Mouse (Mus musculus) kidney, postnatal 36 days (tissue): ENCODE results near the gene Upp2.

Experiments
- DNase-seq, 2 experiments: peaks; one replicate each; pipeline ENCODE4 v3.0.0; 2021 to 2022; ENCODE audit warnings: mixed read lengths in 2 of 2

Gene Upp2

GRCm38 (mm10) chr2:58778986-58779495 lies 211.9 kb downstream of the Upp2 start:
- DNase-seq: no peak

DNA sequence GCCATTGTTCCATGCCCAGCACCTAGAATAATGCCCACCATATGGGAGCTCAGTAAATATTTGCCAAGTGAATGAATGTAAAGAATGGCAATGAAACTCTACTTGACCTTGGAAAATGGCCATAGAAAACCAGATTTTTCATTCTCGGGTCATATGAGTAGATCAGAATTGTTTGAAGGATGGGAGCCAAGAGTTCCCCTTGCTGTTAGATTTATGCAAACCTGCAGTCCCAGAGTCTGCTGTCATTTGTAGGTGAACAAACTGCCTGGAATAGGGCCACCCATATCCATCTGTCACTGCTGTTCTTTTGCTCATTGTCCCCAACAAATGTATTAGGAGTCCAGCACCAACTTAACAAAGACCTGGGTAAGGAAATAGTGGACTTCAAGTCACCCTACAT lies 216.4 kb downstream of the Upp2 start:
- DNase-seq: no peak

DNA sequence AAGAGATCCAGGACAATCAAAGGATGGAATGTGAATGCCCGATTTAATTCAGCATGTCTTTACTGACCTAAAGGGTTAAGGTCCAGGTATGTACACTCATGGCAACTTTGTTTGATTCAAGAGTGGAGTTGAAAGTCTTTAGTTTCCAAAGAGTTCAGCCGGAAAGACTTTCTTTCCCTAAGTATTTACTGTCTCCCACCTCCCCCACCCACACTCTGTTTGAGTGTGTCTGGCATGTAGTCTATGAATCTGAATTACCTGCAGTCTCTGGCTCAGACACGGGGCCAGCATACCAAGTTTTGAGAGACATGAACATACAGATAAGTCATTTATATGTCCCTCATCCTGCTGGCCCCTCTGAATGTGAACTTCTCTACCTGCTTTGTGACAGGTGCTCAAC lies 219.1 kb downstream of the Upp2 start:
- no peak for DNase-seq

- DNase-seq: no peak
These were observed 219.6 kb downstream of the Upp2 start for GRCm38 (mm10) chr2:58786681-58787080.

DNA sequence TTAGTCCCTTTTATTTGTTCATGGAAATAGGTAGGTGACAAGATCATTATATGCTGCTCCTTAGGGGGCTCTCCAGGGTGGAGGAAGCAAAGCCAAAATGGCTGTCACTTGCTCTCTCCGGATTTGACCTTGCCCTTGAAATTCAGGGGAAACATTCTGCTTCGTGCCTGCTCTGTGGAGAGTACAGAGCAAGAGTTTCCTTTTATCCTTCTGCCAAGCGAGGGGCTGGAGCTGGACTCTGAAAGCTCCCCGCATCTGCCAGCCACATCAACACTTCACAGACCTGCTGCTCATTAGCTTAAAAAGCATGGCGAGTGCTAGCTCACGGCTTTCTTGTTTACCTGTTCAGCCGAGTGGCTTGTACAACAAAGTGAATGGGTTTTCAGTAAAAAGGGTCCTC lies 220.3 kb downstream of the Upp2 start:
- no peak for DNase-seq

DNA sequence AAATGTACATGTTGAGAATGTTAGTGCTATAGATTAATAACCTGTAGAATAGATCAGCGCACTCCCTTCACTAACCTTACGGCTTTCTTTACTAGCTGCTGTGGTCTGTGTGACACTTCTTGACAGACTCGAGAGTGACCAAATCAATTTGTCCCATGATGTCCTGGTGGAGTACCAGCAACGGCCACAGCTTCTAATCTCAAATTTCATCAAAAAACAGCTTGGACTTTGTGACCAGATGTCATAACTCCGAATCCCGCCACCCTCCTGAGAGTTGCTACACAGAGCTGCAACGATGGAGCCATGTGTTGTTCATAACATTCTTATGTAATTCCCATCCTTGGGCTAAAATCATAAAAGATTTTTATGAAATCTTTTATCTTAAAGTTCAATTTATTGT lies 222.8 kb downstream of the Upp2 start:
- DNase-seq: no peak

DNA sequence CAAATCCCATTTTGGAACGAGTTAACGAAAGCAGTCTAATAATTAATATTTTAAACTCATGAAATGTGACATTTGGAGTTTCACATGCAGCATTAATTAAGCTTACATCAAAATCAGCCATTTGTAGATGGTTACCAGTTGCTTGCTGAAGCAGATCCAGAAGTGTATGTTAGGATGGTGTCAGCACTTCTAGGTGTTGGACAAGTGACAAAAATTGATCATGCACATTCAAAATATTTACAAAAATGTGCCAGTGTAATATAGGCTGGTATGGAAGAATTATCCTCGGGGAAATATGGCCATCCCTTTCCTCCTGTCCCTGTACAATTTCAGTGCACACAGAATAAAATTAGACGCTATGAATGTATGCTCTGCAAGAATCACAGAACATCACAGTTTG lies 223.3 kb downstream of the Upp2 start:
- DNase-seq: no peak

GRCm38 (mm10) chr2:58794489-58794888 lies 227.4 kb downstream of the Upp2 start:
- DNase-seq: no peak

DNA sequence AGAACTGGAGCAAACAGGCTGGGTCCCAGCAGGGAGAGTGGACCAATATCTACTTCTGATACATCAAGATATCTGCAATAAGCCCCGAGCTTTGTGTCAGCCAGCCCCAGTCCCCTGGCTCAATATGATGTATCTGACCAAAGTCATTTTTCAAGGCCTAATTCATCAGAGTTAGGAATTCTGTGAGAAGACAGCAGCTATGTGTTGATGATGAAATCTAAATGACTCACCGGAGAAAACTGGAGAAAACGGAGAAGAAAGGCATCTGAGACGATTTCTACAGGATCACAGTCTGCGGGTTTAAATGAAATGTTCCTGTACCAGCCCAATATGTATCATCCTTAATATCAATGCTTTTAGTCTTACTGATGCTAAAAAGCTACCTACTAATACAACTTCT lies 228.3 kb downstream of the Upp2 start:
- no peak for DNase-seq

- no peak for DNase-seq
These were observed 230.4 kb downstream of the Upp2 start for GRCm38 (mm10) chr2:58797506-58797905.

DNA sequence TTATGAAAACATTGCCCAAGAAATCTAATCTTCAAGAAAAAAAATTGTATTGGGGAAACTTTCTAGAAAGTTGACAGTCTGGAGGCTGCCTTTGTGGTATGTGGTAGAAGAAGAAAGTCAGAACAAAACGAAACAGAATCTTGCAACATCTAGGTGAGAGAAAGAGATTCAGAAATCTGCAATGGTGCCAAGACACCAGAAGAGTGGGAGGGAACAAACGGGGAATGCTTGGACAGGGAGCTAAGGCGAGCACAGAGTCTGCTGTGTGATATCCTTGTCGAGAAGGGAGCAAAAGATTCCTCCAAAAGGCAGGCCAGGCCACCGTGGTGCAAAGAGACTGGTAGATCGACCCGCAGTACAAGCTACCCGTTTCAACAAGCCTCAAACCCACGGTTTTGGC lies 232.0 kb downstream of the Upp2 start:
- no peak for DNase-seq

DNA sequence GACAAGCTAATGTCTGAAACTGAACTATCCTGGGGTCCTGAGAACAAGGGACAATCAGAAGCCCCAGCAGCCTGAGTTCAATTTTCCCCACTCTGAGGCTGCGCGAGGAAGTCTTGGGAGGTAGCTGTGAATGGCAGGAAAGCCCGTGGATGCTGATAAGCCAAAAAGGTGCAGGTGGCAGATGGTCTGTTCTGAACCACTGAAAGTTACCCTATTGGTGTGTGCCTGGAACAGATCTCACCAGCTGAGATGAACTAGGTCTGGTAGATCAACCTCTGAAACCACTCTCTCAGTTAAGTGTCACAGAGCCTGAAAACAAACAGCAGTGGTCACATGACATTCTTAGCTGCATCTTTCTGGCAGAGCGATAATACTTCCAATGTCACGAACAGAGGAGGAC lies 232.5 kb downstream of the Upp2 start:
- no peak for DNase-seq

- no peak for DNase-seq
These were observed 245.8 kb downstream of the Upp2 start for GRCm38 (mm10) chr2:58812941-58813340.

DNA sequence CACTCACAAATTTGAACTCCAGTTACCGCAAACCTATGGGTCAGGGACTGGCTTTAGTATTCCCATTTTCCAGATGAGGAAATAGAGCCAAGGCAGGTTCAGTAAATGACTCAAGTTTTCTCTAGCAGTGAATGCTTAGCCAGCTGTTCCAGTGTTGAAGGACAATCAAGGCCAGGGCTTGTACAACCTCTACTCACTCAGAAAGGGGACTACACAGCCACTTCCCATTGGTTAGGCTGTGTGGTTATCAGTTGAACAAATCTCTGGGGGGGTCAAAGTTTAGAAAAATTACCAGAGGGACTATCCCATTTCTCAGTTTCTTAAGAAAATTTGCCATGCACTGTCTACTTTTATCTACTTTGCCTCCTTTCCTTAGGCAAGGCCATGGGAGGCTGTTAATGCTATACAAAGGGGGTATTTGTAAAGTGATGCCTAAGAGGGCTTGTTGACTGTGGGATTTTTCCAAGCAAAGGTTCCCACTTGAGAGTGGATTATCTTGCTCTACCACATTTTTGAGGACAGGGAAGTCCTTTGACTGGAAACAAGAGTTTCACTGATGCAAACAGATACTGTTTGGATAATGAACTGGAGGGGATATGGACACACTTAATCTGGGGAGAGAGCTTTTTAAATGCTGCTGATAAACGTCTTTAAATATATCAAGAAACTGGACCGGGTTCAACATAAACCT lies 262.0 kb downstream of the Upp2 start:
- DNase-seq: no peak

- DNase-seq: peak; percentile 69 to 75
These were observed 263.1 kb downstream of the Upp2 start for GRCm38 (mm10) chr2:58829981-58830742.

DNA sequence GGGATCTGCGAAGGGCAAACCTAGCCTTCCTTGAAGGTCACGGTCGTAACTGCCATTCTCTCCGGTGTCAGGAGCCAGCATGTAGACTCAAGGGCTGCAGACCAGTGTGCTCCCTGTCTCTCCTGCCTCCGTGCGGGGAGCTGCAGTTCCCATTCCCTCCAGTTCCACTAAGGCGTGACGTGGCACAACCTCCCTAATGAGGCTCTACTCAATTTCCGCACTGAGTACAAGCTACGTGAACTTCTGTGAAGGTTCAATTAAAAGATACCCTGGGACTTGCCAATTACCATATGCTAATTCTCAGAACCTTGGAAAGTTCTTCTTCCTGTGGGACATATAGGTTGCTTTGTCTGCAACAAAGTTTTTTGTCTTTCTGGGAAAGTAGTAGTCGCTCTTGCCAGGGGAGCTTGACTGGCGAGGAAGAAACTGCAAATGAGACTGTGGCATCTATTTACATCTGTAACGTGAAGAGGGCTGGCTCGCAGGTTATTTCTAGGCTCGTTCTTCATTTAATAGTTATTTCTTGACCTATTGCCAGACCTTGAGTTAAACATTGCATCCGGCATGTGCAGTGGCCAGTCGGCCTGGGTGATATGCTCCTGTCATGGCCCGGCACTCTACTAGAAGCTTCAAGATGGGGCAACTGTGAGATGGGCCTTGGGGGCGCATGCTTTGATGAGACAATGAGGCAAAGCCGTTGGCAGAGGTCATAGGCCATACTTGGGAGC lies 265.3 kb downstream of the Upp2 start:
- peak; percentile 62 to 75 for DNase-seq

- peak in 1 of 2 experiments; percentile 71 for DNase-seq
These were observed 273.9 kb downstream of the Upp2 start for GRCm38 (mm10) chr2:58841021-58841420.

- DNase-seq: no peak
These were observed 275.3 kb downstream of the Upp2 start for GRCm38 (mm10) chr2:58842443-58842842.
